Mouse (Mus musculus): Measurements from ENCODE around the gene Mus81.

DNA sequence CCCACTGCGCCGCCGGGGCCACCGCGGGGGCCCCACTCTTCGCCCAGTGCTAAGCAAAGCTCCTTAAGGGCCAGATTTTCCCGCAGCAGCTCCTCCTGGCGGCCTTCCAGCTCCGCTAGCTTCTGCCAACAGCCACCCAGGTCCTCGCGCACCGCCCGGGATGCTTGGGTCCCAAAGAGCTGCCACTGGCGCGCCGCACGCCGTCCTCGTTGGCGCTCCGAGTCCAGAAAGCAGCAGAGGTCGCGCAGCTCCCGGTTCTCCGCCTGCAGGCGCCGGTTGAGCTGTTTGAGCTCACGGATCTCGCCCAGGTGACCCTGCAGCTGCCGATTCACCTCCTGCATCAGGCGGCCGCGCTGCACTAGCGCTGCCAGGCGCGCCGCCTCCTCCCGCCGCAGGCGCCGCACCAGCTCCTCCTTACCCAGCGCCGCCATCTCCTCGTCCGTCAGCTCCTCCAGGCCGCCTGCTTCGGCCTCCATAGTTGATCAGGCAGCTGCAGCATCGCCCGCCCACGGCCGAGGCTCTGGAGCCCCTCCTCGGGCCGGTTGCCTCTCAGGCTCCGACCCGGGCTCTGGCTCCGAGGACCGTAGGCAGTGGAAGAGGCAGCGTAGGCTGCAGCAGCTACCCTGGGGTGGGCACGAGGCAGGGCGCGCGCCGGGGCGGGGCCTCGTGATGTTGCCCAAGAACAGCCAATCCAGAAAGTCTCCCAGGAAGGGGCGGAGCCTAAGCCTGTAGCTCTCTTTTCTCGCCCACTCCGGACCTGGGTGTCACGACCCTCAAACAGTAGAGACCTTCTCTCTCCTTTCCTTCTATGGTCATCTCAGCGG is 31.1 kb downstream of the Mus81 start:
- TF ChIP-seq CTCF (IDR thresholded peaks at IDR 0.05; ENCODE audit: borderline replicate concordance, control insufficient read depth, extremely low read depth, insufficient read depth, low read length, poor library complexity) = 0 out of 2 replicates have a peak, but pooled peaks have one; percentile 31
- TF ChIP-seq POLR2A (IDR thresholded peaks at IDR 0.05; ENCODE audit: control insufficient read depth, extremely low read depth, insufficient read depth, low read length, poor library complexity) = peak; percentile 94
